Mouse (Mus musculus): Measurements from ENCODE around the gene Apcs.

The Apcs gene

GRCm38 (mm10) chr1:172894777-172895357 is at the start of gene Apcs:
Apcs (minus strand) TSS chr1:172895041.
- DNase-seq (ENCODE audit: low read depth, low spot score), result no peak

- DNase-seq (ENCODE audit: low read depth, low spot score), result no peak
Observed at GRCm38 (mm10) chr1:172932197-172932596, 37.4 kb upstream of the Apcs start.

GRCm38 (mm10) chr1:172918450-172918849 is 23.6 kb upstream of the Apcs start:
- no peak for DNase-seq (ENCODE audit: low read depth, low spot score)

- no peak for DNase-seq (ENCODE audit: low read depth, low spot score)
Observed at GRCm38 (mm10) chr1:172917115-172917514, 22.3 kb upstream of the Apcs start.

- no peak for DNase-seq (ENCODE audit: low read depth, low spot score)
Observed at GRCm38 (mm10) chr1:172903313-172903712, 8.5 kb upstream of the Apcs start.

GRCm38 (mm10) chr1:172895435-172895834 is 594 bp upstream of the Apcs start:
- no peak for DNase-seq (ENCODE audit: low read depth, low spot score)

GRCm38 (mm10) chr1:172876675-172877074 is 18.2 kb downstream of the Apcs start:
- no peak for DNase-seq (ENCODE audit: low read depth, low spot score)

- DNase-seq (ENCODE audit: low read depth, low spot score), result no peak
Observed at GRCm38 (mm10) chr1:172875265-172875664, 19.6 kb downstream of the Apcs start.

GRCm38 (mm10) chr1:172848171-172848570 is 46.7 kb downstream of the Apcs start:
- DNase-seq (ENCODE audit: low read depth, low spot score), result no peak

GRCm38 (mm10) chr1:172847044-172847761 is 47.6 kb downstream of the Apcs start:
- DNase-seq (ENCODE audit: low read depth, low spot score), result no peak

Data from forelimb bud, embryonic 11.5 days (tissue).